Mouse (Mus musculus) heart, postnatal 0 days (tissue): Measurements from ENCODE around the gene Hdac10.

Experiments
- CTCF ChIP-seq: IDR thresholded peaks from 2 replicates; pipeline ENCODE4 v1.5.1; 2016; ENCODE audit warnings: antibody characterized with exemption, control low read depth, low read depth
- EP300 ChIP-seq: IDR thresholded peaks from 2 replicates; pipeline ENCODE4 v1.6.1; 2016; ENCODE audit warnings: antibody characterized with exemption, low read depth

- TF ChIP-seq CTCF (no peak), EP300 (no peak)
Observed at GRCm38 (mm10) chr15:89083906-89084305, 44.6 kb downstream of the Hdac10 start.
